Mouse (Mus musculus) neural tube, embryonic 14.5 days (tissue): ENCODE data around the gene Cdhr5. TPM values are rescaled to one million over a fixed set of nuclear protein-coding genes. Genes with fewer than 3 reads are reported as not detected.
"Not testable (repeated sequence)": the region's sequence is repeated elsewhere in the genome, so short reads cannot be mapped to it uniquely, and the experiment has no call there.

Experiments
- ATAC-seq: fragments of 200-750 bp; cut with Nextera tagmentation; 2 replicates; pipeline ENCODE4 v1.8.0; 2017; ENCODE audit warnings: low read depth, mild to moderate bottlenecking, moderate TSS enrichment, moderate library complexity
- H3K27ac ChIP-seq: fragments of 300-500 bp; sonication (generic); 2 replicates; pipeline ENCODE4 v1.5.1; 2014; ENCODE audit warnings: low read depth, mild to moderate bottlenecking, control low read depth, low read length, moderate library complexity, mixed read lengths
- H3K27me3 ChIP-seq: fragments of 300-500 bp; sonication (generic); 2 replicates; pipeline ENCODE4 v1.6.1; 2014; ENCODE audit warnings: low read length; ENCODE audit not compliant: control insufficient read depth, insufficient read depth
- H3K36me3 ChIP-seq: fragments of 300-500 bp; sonication (generic); 2 replicates; pipeline ENCODE4 v1.6.1; 2014; ENCODE audit warnings: low read length, mixed read lengths; ENCODE audit not compliant: control insufficient read depth, insufficient read depth
- H3K4me1 ChIP-seq: fragments of 300-500 bp; sonication (generic); 2 replicates; pipeline ENCODE4 v1.6.1; 2014; ENCODE audit warnings: low read length; ENCODE audit not compliant: control insufficient read depth, insufficient read depth
- H3K4me2 ChIP-seq: fragments of 300-500 bp; sonication (generic); 2 replicates; pipeline ENCODE4 v1.6.1; 2014; ENCODE audit warnings: mild to moderate bottlenecking, low read depth, low read length, control low read depth
- H3K4me3 ChIP-seq: fragments of 300-500 bp; sonication (generic); 2 replicates; pipeline ENCODE4 v1.5.1; 2014; ENCODE audit warnings: low read depth, low read length, control low read depth, mixed read lengths
- H3K9ac ChIP-seq: fragments of 300-500 bp; sonication (generic); replicated peaks from 2 replicates; pipeline ENCODE4 v1.6.1; 2014; ENCODE audit warnings: low read depth, mild to moderate bottlenecking, control low read depth, low read length, mixed read lengths
- H3K9me3 ChIP-seq: fragments of 300-500 bp; sonication (generic); 2 replicates; pipeline ENCODE4 v1.6.1; 2016; ENCODE audit warnings: low read length; ENCODE audit not compliant: control insufficient read depth
- WGBS: fragments of 180-500 bp; shearing (Covaris S2); extraction: QIAGEN DNeasy Blood & Tissue Kit; methylation state at CpG from one replicate; pipeline ENCODE4 v1.1.7; 2014; 5-methylcytosine and 5-hydroxymethylcytosine counted together
- polyA plus RNA-seq: library from polyadenylated mRNA; unstranded; fragments of >200 nt; fragmentation: Nextera tagmentation; extraction: Ambion mirVana; gene quantifications from 2 replicates; pipeline ENCODE4 v1.2.1, GENCODE M21; 2014

The Cdhr5 gene
- polyA plus RNA-seq, 1 experiment from 2014 or later = not detected

GRCm38 (mm10) chr7:141265739-141266561 lies 10.6 kb downstream of the Cdhr5 start, which contains the start of gene Irf7:
Irf7 (minus strand) TSS chr7:141266481.
- H3K27ac ChIP-seq = no peak within 1 kb of the TSS
- no peaks in the 10 kb centered on the region for H3K4me1 ChIP-seq
- no peaks in the 10 kb centered on the region for H3K9me3 ChIP-seq
- H3K9ac ChIP-seq = peak within 1 kb of the TSS; percentile 26; the same call in 1 of the 2 replicates
- ATAC-seq = peak; percentile 50; the same call in 1 of the 2 replicates
- 15% methylated on average over 25 of the region's 25 CpGs for WGBS
- H3K4me3 ChIP-seq = peak within 1 kb of the TSS; percentile 21
- no peaks in the 10 kb centered on the region for H3K27me3 ChIP-seq
- peaks cover 29% of the 10 kb centered on the region for H3K36me3 ChIP-seq
- peak within 1 kb of the TSS; percentile 40 for H3K4me2 ChIP-seq

- Histone ChIP-seq H3K27ac (no peak overlapping the region), H3K4me1 (no peaks in the 10 kb centered on the region), H3K36me3 (peaks cover 35% of the 10 kb centered on the region), H3K4me3 (no peak overlapping the region), H3K27me3 (no peaks in the 10 kb centered on the region), H3K4me2 (no peak overlapping the region), H3K9me3 (no peaks in the 10 kb centered on the region), H3K9ac (no peak overlapping the region)
- WGBS = 32% methylated on average over 11 of the region's 11 CpGs
- ATAC-seq = no peak
Measured at GRCm38 (mm10) chr7:141265411-141265738, 11.2 kb downstream of the Cdhr5 start.

GRCm38 (mm10) chr7:141264761-141265410 lies 11.7 kb downstream of the Cdhr5 start:
- H3K4me2 ChIP-seq = no peak overlapping the region
- peak; percentile 25; the same call in 1 of the 2 replicates for ATAC-seq

GRCm38 (mm10) chr7:141264041-141264700 lies 12.4 kb downstream of the Cdhr5 start:
- no peak overlapping the region for H3K27ac ChIP-seq
- no peaks in the 10 kb centered on the region for H3K27me3 ChIP-seq
- no peaks in the 10 kb centered on the region for H3K9me3 ChIP-seq
- ATAC-seq = no peak
- H3K4me3 ChIP-seq = no peak overlapping the region
- H3K9ac ChIP-seq = no peak overlapping the region
- WGBS = 78% methylated on average over 11 of the region's 11 CpGs
- no peaks in the 10 kb centered on the region for H3K4me1 ChIP-seq
- peaks cover 47% of the 10 kb centered on the region for H3K36me3 ChIP-seq
- no peak overlapping the region for H3K4me2 ChIP-seq

More at GRCm38 (mm10) chr7:141264761-141265410, 11.7 kb downstream of the Cdhr5 start:
- Histone ChIP-seq H3K27me3 (no peaks in the 10 kb centered on the region), H3K9me3 (no peaks in the 10 kb centered on the region), H3K4me3 (no peak overlapping the region), H3K36me3 (peaks cover 40% of the 10 kb centered on the region), H3K4me1 (no peaks in the 10 kb centered on the region), H3K27ac (no peak overlapping the region), H3K9ac (no peak overlapping the region)
- WGBS = 46% methylated on average over 12 of the region's 12 CpGs

GRCm38 (mm10) chr7:141263640-141264039 lies 12.9 kb downstream of the Cdhr5 start:
- Histone ChIP-seq H3K4me3 (no peak overlapping the region), H3K36me3 (peaks cover 52% of the 10 kb centered on the region), H3K27me3 (no peaks in the 10 kb centered on the region), H3K9me3 (no peaks in the 10 kb centered on the region), H3K9ac (no peak overlapping the region), H3K27ac (no peak overlapping the region), H3K4me2 (no peak overlapping the region), H3K4me1 (no peaks in the 10 kb centered on the region)
- ATAC-seq = no peak
- 93% methylated on average over 13 of the region's 13 CpGs for WGBS

GRCm38 (mm10) chr7:141261480-141261879 lies 15.1 kb downstream of the Cdhr5 start:
- ATAC-seq = no peak
- Histone ChIP-seq H3K4me3 (no peak overlapping the region), H3K4me1 (no peaks in the 10 kb centered on the region), H3K27me3 (no peaks in the 10 kb centered on the region), H3K9me3 (no peaks in the 10 kb centered on the region), H3K36me3 (peaks cover 74% of the 10 kb centered on the region), H3K9ac (no peak overlapping the region), H3K27ac (no peak overlapping the region), H3K4me2 (no peak overlapping the region)
- WGBS = 94% methylated on average over 3 of the region's 3 CpGs

- no peak overlapping the region for H3K4me3 ChIP-seq
- no peaks in the 10 kb centered on the region for H3K9me3 ChIP-seq
- no peak overlapping the region for H3K4me2 ChIP-seq
- H3K4me1 ChIP-seq = no peaks in the 10 kb centered on the region
- H3K27ac ChIP-seq = no peak overlapping the region
- H3K36me3 ChIP-seq = peaks cover 70% of the 10 kb centered on the region
- H3K9ac ChIP-seq = no peak overlapping the region
- 94% methylated on average over 10 of the region's 10 CpGs for WGBS
- H3K27me3 ChIP-seq = no peaks in the 10 kb centered on the region
- ATAC-seq = no peak
Measured at GRCm38 (mm10) chr7:141256159-141256558, 20.4 kb downstream of the Cdhr5 start.

GRCm38 (mm10) chr7:141250486-141250885 lies 26.1 kb downstream of the Cdhr5 start:
- H3K36me3 ChIP-seq = peaks cover 36% of the 10 kb centered on the region
- not testable (repeated sequence) for H3K9ac ChIP-seq, H3K27me3 ChIP-seq, H3K27ac ChIP-seq, H3K4me2 ChIP-seq, H3K4me3 ChIP-seq, ATAC-seq, H3K9me3 ChIP-seq, H3K4me1 ChIP-seq
- 91% methylated on average over 4 of the region's 4 CpGs for WGBS

- H3K4me3 ChIP-seq = no peak overlapping the region
- H3K4me1 ChIP-seq = peaks cover 15% of the 10 kb centered on the region
- 92% methylated on average over 10 of the region's 10 CpGs for WGBS
- no peak overlapping the region for H3K9ac ChIP-seq
- peaks cover 5% of the 10 kb centered on the region; the same call in 1 of the 2 replicates for H3K27me3 ChIP-seq
- no peak overlapping the region for H3K27ac ChIP-seq
- no peak for ATAC-seq
- H3K36me3 ChIP-seq = peaks cover 39% of the 10 kb centered on the region
- H3K9me3 ChIP-seq = no peaks in the 10 kb centered on the region
- no peak overlapping the region for H3K4me2 ChIP-seq
Measured at GRCm38 (mm10) chr7:141231551-141231950, 45.0 kb downstream of the Cdhr5 start.
